Mouse (Mus musculus): ENCODE measurements around the gene Bpi.

The Bpi gene

DNA sequence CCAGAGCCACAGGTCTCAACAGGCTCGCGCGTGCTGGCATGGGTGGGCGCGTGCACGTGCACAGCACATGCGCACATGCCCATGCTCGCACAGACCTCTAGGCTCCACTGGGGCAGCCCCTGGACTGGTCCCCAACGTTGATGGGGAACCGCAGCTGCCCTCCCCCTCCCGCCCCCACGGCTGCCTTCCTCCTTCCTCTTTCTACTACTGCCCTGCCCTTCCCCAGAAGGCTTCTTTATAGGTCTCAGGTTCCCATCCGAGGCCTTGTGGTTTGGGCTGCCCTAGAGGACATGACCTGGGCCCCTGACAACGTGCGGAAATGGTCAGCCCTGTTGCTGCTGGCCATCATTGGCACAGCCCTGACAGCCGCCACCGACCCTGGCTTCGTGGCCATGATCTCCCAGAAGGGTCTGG lies at the start of gene Bpi:
TSS of gene Bpi (plus strand) at position 90 of the 414 bp plus-strand sequence.
- DNase-seq (ENCODE audit: low read depth), result no peak

DNA sequence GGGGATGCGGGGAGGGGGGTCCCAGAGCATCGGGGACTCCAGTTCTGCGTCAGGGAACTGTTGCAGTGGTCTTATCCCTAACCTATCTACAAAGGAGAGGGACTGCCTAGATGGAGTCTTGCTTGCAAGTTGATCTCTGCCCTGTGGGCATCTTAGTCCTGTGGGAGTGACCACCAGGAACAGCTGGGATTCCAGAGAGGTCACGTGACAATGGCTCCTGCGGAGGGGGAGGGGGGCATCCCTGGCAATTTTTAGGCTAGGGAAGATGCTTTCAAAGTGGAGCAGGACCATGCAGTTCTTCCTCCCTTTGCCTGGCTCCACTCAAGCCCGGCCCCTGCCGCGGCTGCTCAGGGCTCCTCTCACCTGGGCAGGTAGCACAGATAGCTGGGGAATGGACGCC lies 48.1 kb upstream of the Bpi start:
- DNase-seq (ENCODE audit: low read depth), result no peak

DNA sequence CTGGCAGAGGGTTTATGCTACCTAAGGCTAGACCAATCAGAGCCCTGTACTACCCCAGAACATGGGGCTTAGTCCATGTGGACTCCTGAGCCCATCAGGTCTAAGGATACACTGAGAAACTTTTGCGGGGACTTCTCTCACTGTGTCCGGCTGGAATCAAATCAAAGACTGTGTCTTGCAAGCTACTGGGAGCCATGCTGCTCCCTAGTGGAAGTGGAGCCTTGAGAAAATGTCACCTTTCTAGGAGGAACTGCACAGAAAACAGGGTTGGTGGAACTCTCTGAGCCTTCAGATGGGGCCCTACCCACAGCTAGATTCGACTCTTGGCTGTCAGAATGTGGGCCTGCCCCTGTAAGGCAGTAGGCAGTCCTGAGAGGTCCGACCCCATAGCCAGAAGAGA lies 47.4 kb upstream of the Bpi start:
- no peak for DNase-seq (ENCODE audit: low read depth)

DNA sequence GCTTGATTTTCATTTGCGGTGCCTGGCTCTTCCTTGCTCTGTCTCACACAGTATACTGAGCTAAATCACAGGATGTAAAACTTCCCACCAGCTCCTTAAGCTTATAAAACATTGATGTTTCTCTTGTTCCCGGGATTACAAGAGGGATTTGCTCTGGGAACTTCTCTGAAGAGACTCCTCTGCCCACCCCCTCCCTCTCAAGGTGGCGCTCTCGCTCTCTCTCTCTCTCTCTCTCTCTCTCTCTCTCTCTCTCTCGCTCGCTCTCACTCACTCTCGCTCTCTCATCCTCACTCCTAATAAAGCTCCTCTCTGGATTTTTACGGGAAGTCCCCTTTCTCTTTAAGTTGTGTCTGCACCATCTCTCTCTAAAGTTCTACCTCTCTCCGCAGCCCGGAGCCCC lies 46.9 kb upstream of the Bpi start:
- no peak for DNase-seq (ENCODE audit: low read depth)

DNA sequence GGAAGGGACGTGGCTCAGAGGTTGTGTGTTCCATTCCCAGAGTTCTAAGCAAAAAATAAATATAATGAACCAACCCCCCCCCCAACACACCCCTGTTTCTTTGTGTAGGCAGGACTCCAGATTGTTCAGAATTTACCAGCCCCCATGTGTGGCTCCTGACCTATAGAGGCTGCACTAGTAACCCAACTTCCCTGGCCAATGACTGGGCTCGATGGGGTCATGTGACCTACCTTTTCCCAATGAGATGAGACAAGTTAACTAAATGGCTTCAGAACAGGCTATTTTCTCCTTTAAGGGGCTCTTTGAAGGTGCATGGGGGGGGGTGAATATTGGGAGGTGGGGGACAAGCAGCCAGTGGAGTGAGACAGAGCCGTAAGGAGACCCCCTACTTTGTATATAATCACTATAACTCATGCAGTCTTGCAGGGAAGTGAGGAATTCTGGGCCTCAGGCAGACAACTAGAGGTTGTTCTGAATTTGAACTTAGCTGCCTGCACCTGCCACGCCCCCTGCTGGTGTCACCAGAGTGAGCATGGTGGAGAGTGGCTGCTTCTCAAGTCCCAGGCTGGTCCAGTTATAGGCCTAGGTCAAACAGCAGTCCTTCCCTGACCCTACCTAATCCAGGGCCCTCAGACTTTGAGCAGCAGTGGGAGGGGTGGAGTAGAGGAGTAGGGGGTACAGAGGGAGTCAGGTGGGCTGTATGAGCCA lies 46.0 kb upstream of the Bpi start:
- no peak for DNase-seq (ENCODE audit: low read depth)

DNA sequence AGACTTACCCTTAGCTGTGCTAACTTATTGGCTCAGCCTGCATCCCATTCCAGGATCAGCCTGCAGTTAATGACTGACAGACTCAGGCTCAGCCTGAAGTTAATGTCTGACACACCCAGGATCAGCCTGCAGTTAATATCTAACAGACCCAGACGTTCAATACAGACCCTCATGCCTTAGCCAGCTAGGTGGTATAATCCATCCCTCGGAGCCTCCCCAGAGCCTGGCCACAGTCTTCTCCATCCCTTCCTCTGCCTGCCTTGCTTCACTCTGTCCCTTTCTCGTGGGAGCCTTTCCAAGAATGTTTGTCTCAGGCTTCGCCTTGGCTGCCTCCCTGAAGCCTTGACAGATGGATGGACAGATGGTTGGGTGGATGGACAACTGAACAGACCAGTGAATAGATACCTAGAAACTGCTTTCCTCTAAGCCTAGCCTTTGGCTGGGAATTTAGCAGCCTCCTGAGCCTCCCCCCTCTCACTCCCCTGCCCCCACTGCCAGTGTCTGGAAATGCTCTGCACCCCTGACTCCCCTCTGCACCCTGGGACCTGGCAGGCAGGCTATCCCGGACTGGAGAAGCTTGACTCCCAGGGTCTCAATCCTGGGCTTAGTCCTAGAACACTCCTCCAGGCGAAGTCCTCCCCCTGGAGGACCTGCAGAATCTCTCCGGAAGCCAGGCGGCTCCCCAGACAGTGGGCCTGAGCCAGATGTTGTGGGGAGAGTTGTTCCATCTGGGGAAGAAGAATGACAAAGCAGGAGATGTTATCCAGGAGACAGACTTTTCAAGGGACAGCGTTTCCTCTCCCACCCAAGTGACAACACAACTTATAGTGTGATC lies 42.4 kb upstream of the Bpi start:
- no peak for DNase-seq (ENCODE audit: low read depth)

DNA sequence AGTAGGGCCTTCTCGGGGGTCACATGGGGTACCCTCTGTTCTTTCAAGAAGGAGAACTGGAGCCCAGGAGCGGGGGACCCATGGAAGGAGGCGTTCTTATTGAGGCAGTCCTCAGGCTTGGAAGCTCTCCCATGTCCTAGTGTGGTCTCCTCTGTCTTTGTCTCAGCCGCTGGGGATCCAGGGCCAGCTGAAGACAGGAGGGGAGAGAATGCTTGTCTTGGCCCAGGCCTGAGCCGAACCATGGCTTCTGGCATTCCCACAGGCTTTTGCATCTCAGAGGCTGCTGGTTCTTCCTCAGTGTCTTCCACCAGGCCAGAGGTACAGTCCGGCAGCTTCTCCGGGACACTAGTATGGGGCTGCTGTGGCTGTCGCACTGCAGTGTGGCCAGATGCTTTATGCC lies 41.4 kb upstream of the Bpi start:
- no peak for DNase-seq (ENCODE audit: low read depth)

DNA sequence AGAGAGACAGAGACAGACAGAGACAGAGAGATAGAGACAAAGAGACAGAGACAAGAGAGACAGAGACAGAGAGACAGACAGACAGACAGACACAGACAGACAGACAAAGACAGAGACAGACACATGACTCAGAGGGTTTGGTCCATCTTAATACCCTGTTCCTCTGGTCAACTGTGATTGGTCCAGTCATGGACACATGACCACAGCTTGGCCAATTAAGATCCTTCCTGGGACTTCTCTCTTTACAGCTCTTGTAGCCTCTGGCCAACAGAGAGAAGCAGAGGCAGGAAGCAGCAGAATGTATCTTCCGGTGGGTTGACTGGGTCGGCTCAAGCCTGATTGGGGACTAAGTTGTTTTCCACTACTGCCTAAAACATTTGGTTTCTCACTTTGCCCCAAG lies 38.3 kb upstream of the Bpi start:
- no peak for DNase-seq (ENCODE audit: low read depth)

DNA sequence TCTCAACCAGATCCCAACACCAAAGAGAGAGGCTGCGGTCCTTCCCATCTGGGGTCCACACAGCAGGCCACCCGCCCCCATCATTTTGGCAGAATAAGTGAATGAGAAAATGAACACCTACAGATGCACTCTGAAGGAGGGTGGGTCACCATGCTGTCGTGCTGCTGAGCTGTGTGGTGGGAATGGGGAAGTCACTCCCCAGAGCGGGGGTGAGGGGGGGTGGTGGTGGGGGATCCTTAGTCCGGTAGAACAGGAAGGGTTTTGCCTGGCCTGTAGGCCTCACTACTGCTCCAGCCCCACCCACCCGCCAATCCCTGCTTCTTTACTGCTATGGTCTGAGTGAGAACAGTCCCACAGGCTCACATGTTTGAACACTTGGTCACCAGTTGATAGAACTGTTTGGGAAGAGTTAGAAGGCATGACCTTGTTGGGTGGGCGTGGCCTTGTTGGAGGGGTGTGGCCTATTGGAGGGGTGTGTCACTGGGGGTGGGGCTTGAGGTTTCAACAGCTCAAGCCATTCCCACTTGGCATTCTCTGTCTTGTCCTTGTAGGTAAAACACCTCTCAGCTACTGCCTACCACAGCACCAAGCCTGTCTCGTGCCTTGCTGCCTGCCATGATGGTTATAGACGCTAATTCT lies 36.3 kb upstream of the Bpi start:
- DNase-seq (ENCODE audit: low read depth), result no peak

DNA sequence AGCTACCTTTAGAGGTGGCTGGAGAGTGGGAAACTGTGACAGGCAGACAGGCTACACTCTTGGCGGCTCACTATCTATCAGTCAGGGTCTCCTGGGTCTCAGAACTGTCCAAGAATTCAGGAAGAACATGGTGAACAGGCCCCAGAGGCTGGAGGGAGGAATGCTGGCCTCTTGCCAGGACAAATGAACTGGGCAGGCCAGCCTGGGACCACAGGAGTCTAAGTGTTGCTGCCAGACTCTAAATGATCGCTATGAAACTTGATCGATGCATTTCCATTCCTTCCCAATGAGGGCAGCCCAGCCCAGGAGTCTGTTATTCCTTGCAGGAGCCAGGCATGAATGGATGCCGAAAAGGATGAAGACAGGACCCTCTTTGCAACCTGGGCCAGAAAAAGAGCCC lies 35.2 kb upstream of the Bpi start:
- no peak for DNase-seq (ENCODE audit: low read depth)

DNA sequence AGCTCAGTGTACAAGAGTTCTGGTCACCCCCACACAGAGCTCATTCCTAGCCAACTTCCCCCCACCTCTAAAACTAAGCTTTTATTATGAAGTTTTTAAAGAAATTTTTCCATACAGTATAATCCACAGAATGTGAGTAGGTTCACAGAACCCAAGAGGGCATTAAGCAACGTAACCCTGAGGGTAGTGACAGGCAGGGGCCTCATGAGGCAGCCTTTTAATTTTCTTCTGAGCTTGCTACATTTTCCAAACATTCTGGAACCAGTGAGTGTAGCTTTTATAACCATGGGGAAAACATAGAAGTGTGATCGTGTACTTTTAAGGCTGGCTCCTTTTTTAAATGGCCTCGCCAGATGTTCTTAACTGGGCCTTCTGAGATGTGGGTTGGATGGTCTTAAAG lies 34.4 kb upstream of the Bpi start:
- no peak for DNase-seq (ENCODE audit: low read depth)

DNA sequence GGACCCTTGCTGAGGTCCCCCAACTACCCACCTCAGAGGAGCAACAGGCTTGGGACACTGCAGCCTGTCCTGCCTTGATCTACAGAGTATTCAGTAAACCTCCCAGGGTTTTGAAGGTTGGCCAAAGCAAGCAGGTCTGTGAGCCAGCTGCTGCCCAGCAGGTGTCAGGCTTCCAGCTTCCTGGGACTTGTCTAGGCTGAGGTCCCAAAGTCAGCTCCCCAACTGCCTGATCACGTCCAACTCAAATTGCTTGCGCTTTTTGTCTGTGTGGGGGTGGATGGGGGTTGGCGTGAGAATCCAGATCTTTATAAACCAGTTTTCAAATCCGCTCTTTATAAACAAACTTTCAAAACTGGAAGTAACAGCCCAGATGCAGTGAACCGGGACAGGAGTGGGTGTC lies 32.6 kb upstream of the Bpi start:
- no peak for DNase-seq (ENCODE audit: low read depth)

DNA sequence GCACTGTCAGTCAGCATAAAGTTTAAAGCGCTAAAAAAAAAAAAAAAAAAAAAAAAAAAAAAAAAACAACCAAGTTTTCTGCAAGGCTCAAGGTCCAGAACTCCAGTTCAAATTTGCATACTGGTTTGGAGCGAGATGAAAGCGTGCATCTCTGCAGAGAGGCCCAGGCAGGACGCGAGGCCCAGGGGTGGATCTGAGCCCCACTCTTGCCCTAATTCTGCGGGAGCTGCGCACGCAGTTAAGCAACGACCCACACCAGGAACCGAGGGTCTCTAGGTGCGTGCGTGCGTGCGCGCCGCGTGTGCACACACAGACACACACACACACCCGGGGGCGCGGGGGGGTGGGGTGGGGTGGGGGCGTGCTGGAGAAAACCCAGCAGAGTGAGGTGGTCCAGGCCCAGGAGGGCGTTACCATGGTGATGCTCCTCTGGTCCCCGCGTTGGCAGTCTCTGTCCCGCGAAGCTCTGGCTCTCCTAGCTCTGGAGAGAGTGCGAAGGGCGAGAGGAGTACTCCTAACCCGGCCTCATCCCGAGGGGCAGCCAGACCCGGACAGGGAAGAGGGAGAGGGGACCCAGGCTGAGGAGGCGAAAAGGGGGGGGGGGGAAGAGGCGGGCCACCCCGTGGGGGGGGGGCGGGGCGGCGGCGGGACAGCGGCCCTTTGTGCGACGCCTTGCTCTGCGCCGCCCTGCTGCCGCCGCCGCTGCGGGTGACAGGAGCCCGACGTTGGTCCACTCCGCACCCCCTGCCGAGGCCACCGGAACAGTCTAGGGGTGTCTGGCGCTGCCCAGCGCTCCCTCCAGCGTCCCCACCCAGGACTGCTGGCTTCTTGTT lies 29.0 kb upstream of the Bpi start, which contains the start of gene D630003M21Rik:
TSS of gene D630003M21Rik (minus strand) at position 553 of the 833 bp plus-strand sequence.
- no peak for DNase-seq (ENCODE audit: low read depth)

DNA sequence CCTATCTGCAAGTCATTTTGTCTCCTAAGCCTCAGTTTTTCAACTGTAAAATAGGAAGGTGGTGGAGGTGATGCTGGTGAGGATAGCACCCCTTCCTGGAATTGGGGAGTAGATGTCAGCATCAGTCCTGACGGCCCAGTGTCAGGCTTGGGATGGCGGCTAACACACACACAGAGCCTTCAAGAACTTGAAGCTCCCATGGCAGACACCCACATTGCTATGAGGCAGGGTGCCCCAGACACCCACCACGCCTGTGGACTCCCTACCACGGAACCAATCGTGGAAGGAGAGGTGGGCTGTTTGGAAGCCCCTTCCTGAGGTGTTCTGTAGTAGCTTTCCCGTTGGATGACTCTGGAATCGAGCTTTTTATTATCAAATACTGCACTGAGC lies 28.4 kb upstream of the Bpi start:
- DNase-seq (ENCODE audit: low read depth), result no peak

DNA sequence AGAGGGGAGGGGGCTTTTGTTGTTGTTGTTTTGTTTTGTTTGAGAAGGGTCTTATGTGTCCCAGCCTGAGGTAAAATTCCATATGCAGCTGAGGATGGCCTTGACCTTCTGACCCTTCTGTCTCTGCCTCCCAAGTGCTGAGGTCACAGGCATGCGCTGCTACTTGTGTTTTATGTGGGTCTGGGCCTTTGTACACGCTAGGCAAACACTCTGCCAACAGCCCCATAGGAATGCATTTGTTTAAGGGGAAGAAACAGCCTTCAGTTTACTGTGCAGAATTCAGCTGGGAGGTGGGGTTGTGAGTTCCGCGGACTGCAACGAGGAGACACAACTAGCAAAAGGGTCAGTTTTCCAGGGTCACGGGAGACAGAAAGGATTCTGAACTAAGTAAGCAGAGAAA lies 27.3 kb upstream of the Bpi start:
- no peak for DNase-seq (ENCODE audit: low read depth)

DNA sequence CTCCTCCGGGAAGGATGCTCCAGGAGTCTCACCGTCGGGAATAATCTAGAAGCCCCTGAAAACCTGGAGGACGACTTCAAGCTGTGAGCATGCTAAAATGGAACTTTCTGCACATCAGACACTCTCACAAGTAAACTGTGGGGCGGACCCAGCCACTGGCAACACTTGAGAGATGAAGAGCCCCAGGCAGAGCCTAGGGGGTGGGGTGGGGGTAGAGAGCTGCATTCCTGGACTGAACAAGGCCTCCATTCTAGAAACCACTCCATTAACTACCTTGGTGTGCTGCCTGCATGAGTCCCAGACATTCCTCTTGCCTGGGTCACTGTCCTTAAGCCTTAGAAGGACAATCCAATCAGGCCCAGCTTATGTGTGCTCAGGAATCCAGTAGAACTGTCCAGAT lies 26.8 kb upstream of the Bpi start:
- no peak for DNase-seq (ENCODE audit: low read depth)

DNA sequence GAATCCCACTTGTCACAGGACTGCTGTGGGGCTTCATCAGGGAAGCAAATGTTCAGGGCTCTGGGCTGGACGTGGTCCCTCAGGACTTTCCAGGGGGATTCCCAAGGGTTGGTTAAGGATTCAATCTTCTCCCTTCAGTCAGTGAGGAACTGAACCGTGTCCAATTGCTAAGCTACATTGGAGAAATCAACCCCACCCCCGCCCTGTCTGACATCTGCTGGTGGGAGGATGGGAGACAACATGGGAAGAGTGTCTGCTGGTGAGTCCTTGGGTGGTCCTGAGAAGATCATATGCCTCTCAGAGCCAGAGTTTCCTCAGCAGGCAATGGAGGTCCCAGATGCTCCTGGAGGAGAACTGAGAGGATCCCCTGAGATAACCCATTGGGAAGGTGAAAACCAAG lies 25.5 kb upstream of the Bpi start:
- no peak for DNase-seq (ENCODE audit: low read depth)

DNA sequence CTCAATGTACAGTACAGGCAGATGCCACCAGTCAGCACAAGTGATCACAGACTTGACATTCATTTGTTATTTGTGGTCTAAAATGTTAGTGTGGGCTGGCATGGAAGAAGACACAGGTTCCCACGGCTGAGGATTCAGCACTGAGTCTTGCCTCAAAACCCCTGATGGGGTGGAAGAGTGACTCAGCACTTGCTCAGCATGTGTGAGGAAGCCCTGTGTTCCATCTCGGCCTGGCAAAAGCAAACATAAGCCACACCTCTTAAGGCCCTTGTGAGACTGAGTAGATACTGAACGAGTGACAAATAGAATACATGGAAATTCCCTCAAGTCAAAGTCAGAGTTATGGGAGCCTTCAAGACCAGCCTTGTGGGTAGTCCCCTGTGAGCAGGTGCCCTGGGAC lies 24.8 kb upstream of the Bpi start:
- DNase-seq (ENCODE audit: low read depth), result no peak

DNA sequence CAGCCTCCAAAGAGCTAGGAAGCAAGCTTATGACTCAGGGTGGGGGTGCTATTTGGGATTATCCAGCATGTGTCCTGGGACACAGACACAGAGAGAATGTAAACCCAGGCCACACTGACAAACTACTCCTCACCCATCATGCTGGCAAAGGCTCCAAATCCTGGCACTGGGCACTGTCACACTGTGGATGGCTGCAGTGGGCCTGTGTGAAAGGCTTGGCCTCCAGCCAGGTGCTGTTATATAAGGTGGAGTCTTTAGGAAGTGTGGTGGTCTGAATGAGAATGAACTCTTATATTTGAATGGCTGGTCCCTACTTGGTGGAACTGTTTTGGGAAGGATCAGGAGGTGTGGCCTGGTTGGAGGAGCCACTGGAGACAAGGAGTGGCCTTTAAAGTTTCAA lies 21.2 kb upstream of the Bpi start:
- no peak for DNase-seq (ENCODE audit: low read depth)

DNA sequence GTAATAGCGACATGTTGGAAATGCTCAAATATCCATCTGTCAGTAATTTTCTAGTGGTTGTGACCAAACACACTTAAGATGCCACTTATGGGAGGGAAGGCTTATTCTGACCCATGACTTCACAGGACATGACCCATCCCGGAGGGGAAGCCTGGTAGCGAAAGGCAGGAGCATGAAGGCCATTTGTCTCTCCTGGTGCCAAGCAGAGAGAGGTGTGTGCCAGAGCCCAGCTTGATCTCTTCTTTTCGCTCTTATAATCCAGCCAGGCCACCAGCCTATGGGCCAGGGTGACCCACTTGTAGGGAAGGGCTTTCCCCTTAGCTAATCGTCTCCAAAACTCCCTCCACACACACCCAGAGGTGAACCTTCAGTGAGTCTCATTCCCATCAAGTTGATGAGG lies 19.8 kb upstream of the Bpi start:
- no peak for DNase-seq (ENCODE audit: low read depth)

DNA sequence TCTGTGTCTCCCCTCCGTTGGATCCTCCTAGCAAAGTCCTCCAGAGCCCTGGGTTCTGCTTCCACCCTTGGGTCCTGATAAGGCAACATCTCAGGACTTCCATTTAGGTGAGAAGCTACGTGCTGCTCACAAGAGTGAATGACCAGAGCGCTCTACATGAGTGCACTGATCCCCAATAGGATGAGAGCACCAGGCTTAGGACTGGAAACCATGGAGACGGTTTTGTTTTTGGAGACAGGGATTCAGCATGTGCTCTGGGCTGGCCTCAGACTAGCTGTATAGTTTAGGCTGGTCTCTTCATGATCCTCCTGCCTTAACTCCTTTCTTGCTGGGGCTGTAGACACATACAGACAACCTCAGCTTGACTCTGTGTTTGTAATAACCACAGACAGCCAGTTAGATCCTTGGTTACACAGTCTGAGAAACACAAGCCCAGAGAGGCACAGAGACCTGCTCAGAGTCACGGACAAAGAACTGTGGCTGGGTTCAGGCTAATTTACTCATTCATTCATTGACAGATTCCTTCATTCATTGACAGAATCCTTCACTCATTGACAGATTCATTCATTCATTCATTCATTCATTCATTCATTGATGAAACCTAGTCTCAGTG lies 16.7 kb upstream of the Bpi start:
- no peak for DNase-seq (ENCODE audit: low read depth)
